Mouse (Mus musculus) heart, embryonic 13.5 days (tissue): ENCODE measurements at regions not wholly inside any gene's neighbourhood (a gene's known extent, or its start where the extent isn't known, plus 50 kb on each side); places are given as distances from the start of the nearest gene placed in this dataset.

Experiments
- ATAC-seq: fragments of 200-750 bp; cut with Nextera tagmentation; 2 replicates; pipeline ENCODE4 v1.8.0; 2017; ENCODE audit warnings: moderate TSS enrichment; ENCODE audit not compliant: insufficient number of reproducible peaks, low FRiP score, low TSS enrichment; ENCODE audit errors: extremely low read depth
- H3K27ac ChIP-seq: fragments of 300-500 bp; sonication (generic); replicated peaks from 2 replicates; pipeline ENCODE4 v1.5.1; 2015; ENCODE audit warnings: moderate library complexity, mild to moderate bottlenecking, inconsistent platforms
- H3K27me3 ChIP-seq: fragments of 300-500 bp; sonication (generic); replicated peaks from 2 replicates; pipeline ENCODE4 v1.6.1; 2015; ENCODE audit warnings: mild to moderate bottlenecking, inconsistent platforms
- H3K36me3 ChIP-seq: fragments of 300-500 bp; sonication (generic); 2 replicates; pipeline ENCODE4 v1.6.1; 2015; ENCODE audit warnings: mild to moderate bottlenecking, inconsistent platforms
- H3K4me1 ChIP-seq: fragments of 300-500 bp; sonication (generic); 2 replicates; pipeline ENCODE4 v1.6.1; 2015; ENCODE audit warnings: inconsistent platforms
- H3K4me2 ChIP-seq: fragments of 300-500 bp; sonication (generic); 2 replicates; pipeline ENCODE4 v1.6.1; 2015; ENCODE audit warnings: inconsistent platforms, mild to moderate bottlenecking, moderate library complexity
- H3K4me3 ChIP-seq: fragments of 300-500 bp; sonication (generic); 2 replicates; pipeline ENCODE4 v1.5.1; 2015; ENCODE audit warnings: moderate library complexity, mild to moderate bottlenecking, inconsistent platforms
- H3K9ac ChIP-seq: fragments of 300-500 bp; sonication (generic); 2 replicates; pipeline ENCODE4 v1.6.1; 2015; ENCODE audit warnings: inconsistent platforms, mild to moderate bottlenecking, moderate library complexity
- H3K9me3 ChIP-seq: fragments of 300-500 bp; sonication (generic); 2 replicates; pipeline ENCODE4 v1.6.1; 2016; ENCODE audit warnings: inconsistent platforms
- WGBS: fragments of 180-500 bp; shearing (Covaris S2); methylation state at CpG from one replicate; pipeline ENCODE4 v1.1.7; 2015; ENCODE audit warnings: mixed read lengths; 5-methylcytosine and 5-hydroxymethylcytosine counted together

DNA sequence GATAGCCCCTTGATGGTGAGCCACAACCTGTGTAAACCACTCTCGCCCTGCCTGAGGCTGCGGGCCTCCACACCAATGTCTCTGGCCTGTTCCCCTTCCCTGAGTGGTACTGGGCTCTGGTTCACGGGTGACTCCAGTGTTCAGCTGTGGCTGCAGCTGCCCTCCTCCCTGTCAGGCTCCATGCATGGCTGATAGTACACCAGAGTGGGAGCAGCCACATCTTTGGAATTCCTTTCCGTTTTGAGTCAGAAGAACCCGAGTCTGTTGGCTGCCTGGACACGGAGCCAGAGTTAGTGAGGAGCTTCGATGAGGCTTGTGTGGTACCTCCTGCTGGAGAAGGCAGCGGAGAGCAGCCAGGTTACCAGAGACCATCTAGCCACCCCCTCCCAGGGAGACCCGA is 227.1 kb downstream of the Sipa1l2 start:
- no peaks in the 10 kb centered on the region for H3K36me3 ChIP-seq
- H3K4me2 ChIP-seq = peak overlapping the region; percentile 7; the same call in 1 of the 2 replicates
- peak overlapping the region; percentile 64 for H3K9ac ChIP-seq
- H3K27ac ChIP-seq = peak overlapping the region; percentile 91
- no peak overlapping the region for H3K4me3 ChIP-seq
- H3K9me3 ChIP-seq = no peaks in the 10 kb centered on the region
- 34% methylated on average over 9 of the region's 9 CpGs for WGBS
- peaks cover 83% of the 10 kb centered on the region for H3K4me1 ChIP-seq
- peaks cover 44% of the 10 kb centered on the region for H3K27me3 ChIP-seq
- ATAC-seq = no peak; the same call in 1 of the 2 replicates

DNA sequence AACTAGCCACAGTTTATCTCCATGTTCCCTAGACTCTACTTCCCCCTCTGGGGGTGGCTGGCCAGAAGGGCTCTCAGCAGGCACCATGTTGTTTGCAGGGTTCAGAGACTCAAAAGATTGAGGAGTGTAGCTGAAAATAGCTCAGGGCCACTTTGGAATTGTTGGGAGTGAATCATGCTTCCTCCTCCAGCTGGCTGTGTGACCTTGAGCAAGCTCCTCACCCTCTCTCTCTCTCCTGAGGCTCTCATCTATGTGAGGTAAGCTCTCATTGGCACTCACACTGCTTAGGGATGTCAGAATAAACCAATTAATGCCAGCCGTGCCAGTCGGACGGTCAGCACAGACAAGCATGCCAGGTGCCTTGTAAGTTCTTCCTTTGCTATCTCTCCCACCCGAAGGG is 228.0 kb downstream of the Sipa1l2 start:
- H3K4me2 ChIP-seq = no peak overlapping the region
- peaks cover 83% of the 10 kb centered on the region for H3K4me1 ChIP-seq
- peaks cover 34% of the 10 kb centered on the region for H3K27me3 ChIP-seq
- 36% methylated on average over 4 of the region's 4 CpGs for WGBS
- ATAC-seq = no peak
- H3K27ac ChIP-seq = peak overlapping the region; percentile 91
- no peaks in the 10 kb centered on the region for H3K36me3 ChIP-seq
- H3K4me3 ChIP-seq = no peak overlapping the region
- no peaks in the 10 kb centered on the region for H3K9me3 ChIP-seq
- H3K9ac ChIP-seq = peak overlapping the region; percentile 54; the same call in 1 of the 2 replicates

DNA sequence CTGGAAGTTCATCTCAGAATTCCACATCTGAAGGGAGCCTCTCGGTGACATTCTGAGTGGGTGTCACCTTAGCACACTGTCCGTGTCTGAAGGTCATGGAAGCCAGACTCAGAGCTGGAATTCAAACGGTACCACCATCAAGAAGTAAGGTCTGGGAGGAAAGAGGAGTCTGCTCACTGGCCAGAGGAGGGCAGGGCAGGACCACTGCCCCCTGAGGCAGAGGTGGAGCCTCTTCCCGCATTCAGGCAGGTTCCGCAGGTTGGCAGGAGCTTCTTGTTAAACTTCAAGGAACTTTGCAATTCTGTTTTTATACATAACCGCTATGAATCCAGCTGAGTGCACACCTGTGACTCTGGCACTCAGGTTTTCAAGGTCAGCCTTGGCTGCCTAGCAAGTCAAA is 231.4 kb downstream of the Sipa1l2 start:
- Histone ChIP-seq H3K36me3 (no peaks in the 10 kb centered on the region), H3K4me1 (peaks cover 70% of the 10 kb centered on the region), H3K9ac (no peak overlapping the region), H3K27me3 (peaks cover 13% of the 10 kb centered on the region; the same call in 1 of the 2 replicates), H3K4me3 (no peak overlapping the region), H3K9me3 (no peaks in the 10 kb centered on the region), H3K27ac (no peak overlapping the region; the same call in 1 of the 2 replicates), H3K4me2 (no peak overlapping the region)
- no peak for ATAC-seq
- WGBS = 27% methylated on average over 6 of the region's 6 CpGs

DNA sequence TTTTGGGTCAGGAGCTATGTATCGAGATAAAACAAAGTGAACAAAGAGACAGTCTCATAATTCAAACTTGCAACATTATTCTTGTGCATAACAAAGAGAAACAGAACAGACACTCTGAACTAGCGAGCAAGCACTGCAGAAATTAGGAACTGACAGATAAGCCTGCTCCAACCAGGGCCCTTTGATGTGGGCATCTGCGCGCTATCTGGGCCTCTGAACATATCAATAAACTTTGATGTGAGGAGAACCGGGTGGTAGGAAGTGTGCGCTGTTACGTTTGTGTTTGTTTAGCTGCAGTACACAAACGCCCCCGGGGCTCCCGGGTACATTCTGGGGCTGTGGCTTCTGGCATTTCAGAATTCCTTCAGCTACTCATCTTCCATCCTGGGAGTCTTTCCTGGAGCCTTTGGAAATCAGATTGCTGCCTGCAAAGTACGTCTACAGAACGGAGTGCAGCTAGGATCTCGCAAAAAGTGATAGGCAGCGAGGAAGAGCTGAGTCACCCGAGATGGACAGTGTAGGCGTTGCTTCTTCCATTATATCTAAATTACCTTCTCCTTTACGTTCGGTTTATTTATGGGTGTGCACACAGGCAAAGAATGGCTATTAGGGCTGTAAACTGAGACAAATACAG is 232.0 kb downstream of the Sipa1l2 start:
- Histone ChIP-seq H3K9ac (peak overlapping the region; percentile 21; the same call in 1 of the 2 replicates), H3K27me3 (peaks cover 8% of the 10 kb centered on the region; the same call in 1 of the 2 replicates), H3K4me3 (no peak overlapping the region), H3K9me3 (peaks cover 3% of the 10 kb centered on the region; the same call in 1 of the 2 replicates), H3K4me1 (peaks cover 65% of the 10 kb centered on the region), H3K27ac (0 out of 2 replicates have a peak overlapping the region, but pooled peaks have one; percentile 33), H3K4me2 (peak overlapping the region; percentile 14), H3K36me3 (no peaks in the 10 kb centered on the region)
- no peak for ATAC-seq
- WGBS = 22% methylated on average over 18 of the region's 18 CpGs

DNA sequence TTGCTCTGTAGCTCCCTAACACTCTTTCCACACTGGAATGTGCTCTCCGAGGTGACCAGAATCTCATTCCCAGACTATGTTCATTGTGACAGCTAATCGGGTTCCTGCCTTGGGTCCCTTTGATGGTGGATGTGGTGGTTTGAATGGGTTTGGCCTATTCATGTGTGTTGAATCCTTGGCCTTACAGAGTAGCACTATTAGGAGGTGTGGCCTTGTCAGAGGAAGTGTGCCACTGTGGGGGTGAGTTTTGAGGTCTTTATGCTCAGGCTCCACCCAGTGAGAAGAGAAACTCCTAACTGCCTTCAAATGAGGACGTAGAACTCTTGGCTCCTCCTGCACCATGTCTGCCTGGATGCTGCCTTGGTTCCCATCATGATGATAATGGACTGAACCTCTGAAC is 232.8 kb downstream of the Sipa1l2 start:
- 45% methylated on average over 3 of the region's 3 CpGs for WGBS
- peaks cover 57% of the 10 kb centered on the region for H3K4me1 ChIP-seq

DNA sequence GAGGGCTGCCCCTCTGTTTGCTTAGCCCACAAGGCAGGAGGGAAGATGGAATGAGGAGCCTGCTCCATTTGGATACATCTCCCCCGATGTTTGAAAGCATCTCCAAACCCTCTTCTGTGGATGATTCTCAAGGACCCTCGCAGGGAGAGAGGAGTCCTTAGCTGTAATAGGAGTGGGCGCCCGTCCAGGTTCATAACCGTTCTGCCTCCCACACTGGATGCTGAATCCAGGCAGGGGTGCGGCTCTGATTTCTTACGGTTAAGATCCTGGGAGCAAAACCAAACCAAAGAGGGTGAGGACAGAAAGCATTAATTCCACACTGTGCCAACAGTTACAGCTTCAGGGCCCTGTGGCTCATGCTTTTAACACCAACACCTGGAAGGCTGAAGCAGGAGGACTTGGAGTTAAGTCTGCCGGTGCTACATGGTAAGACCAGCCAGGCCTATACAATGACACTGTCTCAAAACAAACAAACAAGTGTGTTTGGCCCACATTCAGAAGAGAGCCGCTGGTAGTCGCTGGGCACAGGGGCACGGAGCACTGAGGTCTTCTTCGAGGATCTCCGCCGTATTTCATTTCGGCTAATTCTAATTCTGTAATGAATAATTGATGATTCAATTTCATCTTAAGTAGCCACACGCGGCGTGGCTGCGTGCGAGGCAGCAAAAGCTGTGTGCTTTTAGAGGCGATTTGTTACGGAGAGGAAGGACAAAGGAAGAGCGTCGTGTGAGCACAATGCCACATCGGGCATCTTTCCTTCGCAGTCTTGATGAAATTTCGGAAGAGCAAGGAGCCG is 233.8 kb downstream of the Sipa1l2 start:
- no peak overlapping the region; the same call in 1 of the 2 replicates for H3K9ac ChIP-seq
- peaks cover 3% of the 10 kb centered on the region; the same call in 1 of the 2 replicates for H3K9me3 ChIP-seq
- peak overlapping the region; percentile 16; the same call in 1 of the 2 replicates for H3K27ac ChIP-seq
- ATAC-seq = no peak
- peaks cover 7% of the 10 kb centered on the region; the same call in 1 of the 2 replicates for H3K27me3 ChIP-seq
- H3K4me3 ChIP-seq = no peak overlapping the region
- WGBS = 76% methylated on average over 28 of the region's 28 CpGs
- no peaks in the 10 kb centered on the region for H3K36me3 ChIP-seq
- H3K4me1 ChIP-seq = peaks cover 57% of the 10 kb centered on the region
- no peak overlapping the region for H3K4me2 ChIP-seq

More for the DNA sequence above, 232.8 kb downstream of the Sipa1l2 start:
- H3K4me3 ChIP-seq = no peak overlapping the region
- no peak overlapping the region; the same call in 1 of the 2 replicates for H3K9ac ChIP-seq
- peaks cover 7% of the 10 kb centered on the region; the same call in 1 of the 2 replicates for H3K27me3 ChIP-seq
- H3K27ac ChIP-seq = no peak overlapping the region
- no peaks in the 10 kb centered on the region for H3K36me3 ChIP-seq
- ATAC-seq = no peak
- H3K9me3 ChIP-seq = peaks cover 3% of the 10 kb centered on the region; the same call in 1 of the 2 replicates
- no peak overlapping the region for H3K4me2 ChIP-seq

DNA sequence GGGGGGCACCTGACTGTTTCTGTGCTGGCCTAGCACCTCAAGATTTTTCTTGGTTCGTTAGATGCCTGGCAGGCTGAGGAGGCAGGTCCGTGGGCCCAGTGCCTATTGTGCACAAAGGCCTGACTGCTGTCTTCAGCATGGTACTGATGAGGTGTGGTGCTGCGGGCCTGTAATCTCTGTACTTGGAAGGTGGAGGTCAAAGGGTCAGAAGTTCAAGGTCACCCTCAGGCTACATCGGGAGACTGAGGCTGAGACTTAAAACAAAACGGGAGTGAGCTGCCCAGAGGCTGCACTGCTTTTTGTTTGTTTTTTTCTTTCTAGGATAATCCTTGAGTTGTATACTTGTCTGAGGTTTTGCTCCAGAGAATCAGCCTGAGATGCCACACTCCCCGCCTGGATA is 234.4 kb downstream of the Sipa1l2 start:
- WGBS = 53% methylated on average over 6 of the region's 6 CpGs
- H3K9me3 ChIP-seq = peaks cover 3% of the 10 kb centered on the region; the same call in 1 of the 2 replicates
- peaks cover 59% of the 10 kb centered on the region for H3K4me1 ChIP-seq
- H3K4me2 ChIP-seq = no peak overlapping the region
- H3K9ac ChIP-seq = no peak overlapping the region
- ATAC-seq = no peak
- H3K36me3 ChIP-seq = no peaks in the 10 kb centered on the region
- H3K27me3 ChIP-seq = peaks cover 7% of the 10 kb centered on the region; the same call in 1 of the 2 replicates
- no peak overlapping the region for H3K4me3 ChIP-seq
- H3K27ac ChIP-seq = peak overlapping the region; percentile 16; the same call in 1 of the 2 replicates

DNA sequence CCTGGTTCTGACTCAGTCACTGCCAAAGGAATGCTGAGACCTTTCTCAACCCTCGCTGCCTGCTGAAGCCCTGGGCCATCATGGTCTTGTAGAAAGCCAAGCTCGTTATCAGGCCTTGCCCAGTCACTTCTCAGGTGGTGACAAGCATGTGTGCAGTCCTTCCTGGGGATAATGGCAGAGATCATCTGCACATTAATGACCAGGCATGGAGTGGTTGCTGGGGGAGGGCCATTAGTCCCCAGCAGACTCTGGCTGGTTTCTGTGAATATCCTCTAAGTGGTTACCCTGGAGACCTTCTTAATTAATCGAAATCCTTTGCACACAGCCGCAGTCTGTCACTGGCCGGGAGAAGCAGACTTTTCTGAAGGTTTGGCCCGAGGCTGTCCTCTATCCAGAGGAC is 239.0 kb downstream of the Sipa1l2 start:
- H3K4me3 ChIP-seq = no peak overlapping the region
- peak overlapping the region; percentile 73 for H3K27ac ChIP-seq
- peaks cover 75% of the 10 kb centered on the region for H3K4me1 ChIP-seq
- 23% methylated on average over 6 of the region's 6 CpGs for WGBS
- no peak; the same call in 1 of the 2 replicates for ATAC-seq
- no peaks in the 10 kb centered on the region for H3K36me3 ChIP-seq
- no peaks in the 10 kb centered on the region for H3K27me3 ChIP-seq
- peaks cover 3% of the 10 kb centered on the region; the same call in 1 of the 2 replicates for H3K9me3 ChIP-seq
- no peak overlapping the region for H3K4me2 ChIP-seq
- no peak overlapping the region for H3K9ac ChIP-seq

DNA sequence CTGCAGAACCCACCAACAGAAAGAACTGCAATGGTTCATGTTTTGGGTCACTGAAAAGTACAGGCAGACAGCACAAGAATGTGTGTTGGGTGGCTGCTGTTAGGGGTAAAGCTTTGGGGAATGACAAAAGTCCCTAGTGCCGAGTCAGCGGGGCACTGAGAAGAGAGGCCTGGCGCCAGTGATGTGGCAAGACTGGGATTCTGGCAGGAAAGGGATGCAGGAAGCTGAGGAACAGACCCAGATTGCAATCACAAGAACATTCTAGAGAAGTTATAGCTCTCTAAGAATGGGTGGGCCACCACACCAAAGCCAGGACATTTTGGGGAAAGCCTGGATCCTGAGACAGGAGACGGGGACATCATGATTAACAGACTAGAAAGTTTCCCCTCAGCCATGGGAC is 241.0 kb downstream of the Sipa1l2 start:
- Histone ChIP-seq H3K9me3 (peaks cover 3% of the 10 kb centered on the region; the same call in 1 of the 2 replicates), H3K4me3 (peak overlapping the region; percentile 40), H3K27me3 (no peaks in the 10 kb centered on the region), H3K27ac (peak overlapping the region; percentile 93), H3K36me3 (no peaks in the 10 kb centered on the region), H3K4me2 (peak overlapping the region; percentile 56), H3K9ac (peak overlapping the region; percentile 79), H3K4me1 (peaks cover 81% of the 10 kb centered on the region)
- no peak for ATAC-seq
- 76% methylated on average over 4 of the region's 4 CpGs for WGBS

DNA sequence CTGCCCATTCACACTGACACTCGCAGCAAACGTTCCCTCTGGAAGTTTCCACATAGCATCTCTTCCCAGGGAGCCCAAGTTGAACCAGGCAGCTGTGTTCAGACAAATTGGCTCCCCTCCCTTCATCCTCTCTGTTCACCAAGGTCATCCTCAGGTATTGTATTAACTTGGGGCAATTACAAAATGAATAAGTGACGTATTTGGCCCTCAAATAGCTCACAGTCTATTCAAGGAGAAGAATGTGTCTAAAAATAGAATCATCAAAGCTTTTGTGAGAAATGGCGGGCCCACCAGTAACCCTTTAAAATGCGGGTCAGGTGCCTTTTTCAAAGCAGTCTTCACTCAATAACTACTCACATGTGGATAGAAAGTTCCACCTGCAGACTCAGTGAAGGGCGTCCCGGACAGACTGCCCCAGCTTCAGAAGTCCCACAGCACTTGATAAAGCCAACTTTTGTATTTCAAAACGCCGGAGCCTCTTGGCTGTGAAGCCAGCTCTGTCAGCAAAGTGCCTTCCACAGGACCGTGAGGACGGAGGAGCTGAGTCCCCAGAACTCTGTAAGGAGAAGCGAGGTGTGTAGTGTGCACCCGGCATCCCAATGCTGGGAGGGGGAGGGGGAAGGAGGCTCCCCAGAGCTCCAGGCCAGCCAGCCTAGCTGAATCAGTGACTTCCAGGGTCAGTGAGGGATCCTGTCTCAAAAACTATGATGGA is 241.9 kb downstream of the Sipa1l2 start:
- no peak for ATAC-seq
- H3K9me3 ChIP-seq = peaks cover 1% of the 10 kb centered on the region; the same call in 1 of the 2 replicates
- H3K27me3 ChIP-seq = no peaks in the 10 kb centered on the region
- H3K4me1 ChIP-seq = peaks cover 77% of the 10 kb centered on the region
- H3K4me2 ChIP-seq = peak overlapping the region; percentile 56
- peak overlapping the region; percentile 79 for H3K9ac ChIP-seq
- H3K27ac ChIP-seq = peak overlapping the region; percentile 93
- H3K36me3 ChIP-seq = no peaks in the 10 kb centered on the region
- H3K4me3 ChIP-seq = peak overlapping the region; percentile 40
- WGBS = 31% methylated on average over 13 of the region's 13 CpGs

DNA sequence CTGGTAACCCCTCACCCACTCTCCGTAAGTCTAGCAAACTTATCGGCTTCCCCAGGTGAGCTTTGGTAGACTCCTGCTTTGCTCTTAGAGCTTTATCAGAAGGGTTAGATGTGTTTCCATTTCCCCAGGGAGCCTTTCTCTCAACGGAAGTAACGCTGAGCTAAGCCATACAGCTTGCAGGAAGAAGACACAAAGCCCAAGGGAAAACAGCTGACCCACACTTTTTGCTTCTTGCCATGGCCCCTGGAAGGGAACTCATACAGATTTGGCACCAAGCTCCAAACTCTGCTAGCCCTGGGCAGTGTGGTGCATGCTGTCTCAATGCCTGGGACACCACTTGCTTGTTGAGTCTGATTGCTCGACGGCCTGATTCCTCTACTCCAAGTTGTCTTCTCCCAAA is 242.6 kb downstream of the Sipa1l2 start:
- Histone ChIP-seq H3K27me3 (no peaks in the 10 kb centered on the region), H3K27ac (peak overlapping the region; percentile 93), H3K4me1 (peaks cover 77% of the 10 kb centered on the region), H3K9me3 (no peaks in the 10 kb centered on the region), H3K4me3 (no peak overlapping the region), H3K9ac (peak overlapping the region; percentile 59), H3K36me3 (no peaks in the 10 kb centered on the region), H3K4me2 (peak overlapping the region; percentile 56; the same call in 1 of the 2 replicates)
- 55% methylated on average over 6 of the region's 6 CpGs for WGBS
- no peak for ATAC-seq
